Mouse (Mus musculus) myocyte (in vitro differentiated cells): ENCODE measurements around the gene Mast2.

Experiments
- MAX ChIP-seq: IDR thresholded peaks from one replicate; pipeline ENCODE4 v1.6.1; 2011; ENCODE audit warnings: low read depth, mild to moderate bottlenecking, control low read depth
- POLR2A ChIP-seq: IDR thresholded peaks from one replicate; pipeline ENCODE4 v1.6.1; 2011; ENCODE audit warnings: low read depth, mild to moderate bottlenecking, control low read depth, moderate library complexity; ENCODE audit not compliant: insufficient read length
- POLR2AphosphoS2 ChIP-seq: IDR thresholded peaks from one replicate; pipeline ENCODE4 v1.6.1; 2011; ENCODE audit warnings: low read depth, control low read depth; ENCODE audit not compliant: insufficient read length
- USF1 ChIP-seq: IDR thresholded peaks from one replicate; pipeline ENCODE4 v1.6.1; 2011; ENCODE audit warnings: low read depth, mild to moderate bottlenecking, control low read depth, moderate library complexity

DNA sequence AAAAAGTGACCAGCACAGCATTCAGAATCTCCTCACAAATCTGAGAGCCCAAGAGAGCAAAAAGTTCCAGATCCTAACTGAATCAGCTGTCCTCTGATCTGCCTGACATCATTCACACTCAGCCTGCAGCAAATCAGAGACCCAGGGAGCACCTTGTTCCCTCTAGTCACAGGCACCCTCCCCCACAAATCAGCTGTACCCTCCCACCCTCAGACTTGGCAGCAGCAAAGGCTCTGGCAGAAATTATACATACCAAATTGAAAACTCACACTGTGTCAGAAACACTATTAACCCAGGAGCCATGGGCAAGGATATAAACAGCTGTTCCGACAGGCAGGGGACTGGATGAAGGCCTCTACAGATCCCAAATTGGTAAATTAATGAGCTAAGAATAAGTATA is 92.3 kb downstream of the Mast2 start:
- no peak for TF ChIP-seq POLR2A
- TF ChIP-seq MAX, result no peak
- no peak for TF ChIP-seq USF1
- TF ChIP-seq POLR2AphosphoS2, result no peak
